Mouse (Mus musculus) 416B (cell line): ENCODE data around the gene Rassf3.
A peak's percentile ranks its signal among the peaks of the same experiment; 100 is the strongest.

Experiments used
- DNase-seq: peaks from one replicate; pipeline ENCODE4 v3.0.0; 2011; ENCODE audit warnings: low read depth

Gene Rassf3

GRCm38 (mm10) chr10:121365781-121366272 is 110.3 kb downstream of the Rassf3 start:
- DNase-seq = peak; percentile 90

GRCm38 (mm10) chr10:121364801-121365564 is 111.2 kb downstream of the Rassf3 start, which contains the start of gene Gns:
Gns (plus strand) TSS chr10:121365090.
- peak; percentile 82 for DNase-seq

- no peak for DNase-seq
These were observed 111.8 kb downstream of the Rassf3 start for GRCm38 (mm10) chr10:121364306-121364705.

GRCm38 (mm10) chr10:121363201-121363600 is 112.9 kb downstream of the Rassf3 start:
- DNase-seq = no peak

- no peak for DNase-seq
These were observed 115.8 kb downstream of the Rassf3 start for GRCm38 (mm10) chr10:121360358-121360757.
